Mouse (Mus musculus) cerebellum, adult 2 months (tissue): ENCODE measurements around the gene Ighmbp2.

Experiments
- CTCF ChIP-seq: fragments of 200-500 bp; IDR thresholded peaks from 2 replicates; pipeline ENCODE4 v1.5.1; 2011; ENCODE audit warnings: low read depth, mild to moderate bottlenecking, control low read depth, low read length, moderate library complexity, borderline replicate concordance; ENCODE audit not compliant: insufficient read depth
- POLR2A ChIP-seq: fragments of 200-500 bp; IDR thresholded peaks from 2 replicates; pipeline ENCODE4 v1.6.1; 2011; ENCODE audit warnings: low read length, control low read depth, borderline replicate concordance; ENCODE audit not compliant: insufficient read depth

DNA sequence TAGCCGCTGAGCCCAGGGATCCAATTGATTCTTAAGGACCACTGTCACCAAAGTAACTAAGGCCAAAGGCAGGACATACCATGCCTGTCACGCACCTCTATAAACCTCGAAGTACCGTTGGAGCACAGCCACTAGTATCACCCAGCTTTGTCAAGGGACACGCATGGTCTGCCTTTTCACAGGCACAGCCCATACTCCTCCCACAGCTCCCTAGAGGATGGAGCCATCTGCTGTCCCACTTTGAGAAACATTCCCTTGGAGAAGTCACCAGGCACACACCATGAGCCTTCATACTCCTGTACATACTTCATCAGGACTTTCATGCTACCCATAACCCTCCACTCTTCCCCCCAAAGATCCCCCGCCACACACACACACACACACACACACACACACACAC, 13.0 kb downstream of the Ighmbp2 start:
- TF ChIP-seq CTCF (no peak), POLR2A (no peak)
